Mouse (Mus musculus): ENCODE measurements at regions not wholly inside any gene's neighbourhood (a gene's known extent, or its start where the extent isn't known, plus 50 kb on each side); places are given as distances from the start of the nearest gene placed in this dataset.

- no peaks in the 10 kb centered on the region for H3K36me3 ChIP-seq (replicated peaks; ENCODE audit: control insufficient read depth, insufficient read depth, low read length)
- ATAC-seq (ENCODE audit: insufficient read depth, low read depth) (no peak), DNase-seq (ENCODE audit: low spot score) (no peak)
- H3K9me3 ChIP-seq (replicated peaks; ENCODE audit: control insufficient read depth, low read length): no peaks in the 10 kb centered on the region
- no peak overlapping the region for H3K9ac ChIP-seq (replicated peaks; ENCODE audit: low read depth, low read length)
- H3K4me3 ChIP-seq (ENCODE audit: low read depth, low read length): no peak overlapping the region
- H3K4me1 ChIP-seq (ENCODE audit: control insufficient read depth, insufficient read depth): no peaks in the 10 kb centered on the region
- no peak overlapping the region for H3K4me2 ChIP-seq (ENCODE audit: low read depth, low read length)
- no peaks in the 10 kb centered on the region for H3K27me3 ChIP-seq (ENCODE audit: control insufficient read depth, insufficient read depth, low read length)
- TF ChIP-seq CTCF (IDR thresholded peaks at IDR 0.05; ENCODE audit: low read depth) (no peak), EP300 (IDR thresholded peaks at IDR 0.05; ENCODE audit: low read depth) (no peak)
- no peak overlapping the region for H3K27ac ChIP-seq (ENCODE audit: low read depth)
- 78% methylated on average over 5 of the region's 5 CpGs for WGBS
Measured at GRCm38 (mm10) chr2:56322508-56322907, 801.3 kb downstream of the Nr4a2 start.

GRCm38 (mm10) chr2:56335974-56336373, 787.8 kb downstream of the Nr4a2 start:
- Histone ChIP-seq H3K4me1 (ENCODE audit: control insufficient read depth, insufficient read depth) (no peaks in the 10 kb centered on the region), H3K27ac (ENCODE audit: low read depth) (no peak overlapping the region), H3K9ac (replicated peaks; ENCODE audit: low read depth, low read length) (no peak overlapping the region), H3K36me3 (replicated peaks; ENCODE audit: control insufficient read depth, insufficient read depth, low read length) (no peaks in the 10 kb centered on the region), H3K9me3 (replicated peaks; ENCODE audit: control insufficient read depth, low read length) (no peaks in the 10 kb centered on the region), H3K27me3 (ENCODE audit: control insufficient read depth, insufficient read depth, low read length) (no peaks in the 10 kb centered on the region), H3K4me3 (ENCODE audit: low read depth, low read length) (no peak overlapping the region), H3K4me2 (ENCODE audit: low read depth, low read length) (no peak overlapping the region)
- DNase-seq (ENCODE audit: low spot score) (no peak), ATAC-seq (ENCODE audit: insufficient read depth, low read depth) (no peak)
- no peak for TF ChIP-seq CTCF (IDR thresholded peaks at IDR 0.05; ENCODE audit: low read depth)
- TF ChIP-seq EP300 (IDR thresholded peaks at IDR 0.05; ENCODE audit: low read depth): no peak
- WGBS: 72% methylated on average over 7 of the region's 7 CpGs

GRCm38 (mm10) chr2:56364065-56364464, 759.7 kb downstream of the Nr4a2 start:
- WGBS: 37% methylated on average over 3 of the region's 3 CpGs
- H3K27ac ChIP-seq (ENCODE audit: low read depth): no peak overlapping the region
- ATAC-seq (ENCODE audit: insufficient read depth, low read depth) (no peak), DNase-seq (ENCODE audit: low spot score) (no peak)
- no peak for TF ChIP-seq EP300 (IDR thresholded peaks at IDR 0.05; ENCODE audit: low read depth)
- no peak for TF ChIP-seq CTCF (IDR thresholded peaks at IDR 0.05; ENCODE audit: low read depth)
- no peaks in the 10 kb centered on the region for H3K9me3 ChIP-seq (replicated peaks; ENCODE audit: control insufficient read depth, low read length)
- H3K4me2 ChIP-seq (ENCODE audit: low read depth, low read length): no peak overlapping the region
- no peaks in the 10 kb centered on the region for H3K4me1 ChIP-seq (ENCODE audit: control insufficient read depth, insufficient read depth)
- no peaks in the 10 kb centered on the region for H3K36me3 ChIP-seq (replicated peaks; ENCODE audit: control insufficient read depth, insufficient read depth, low read length)
- no peaks in the 10 kb centered on the region for H3K27me3 ChIP-seq (ENCODE audit: control insufficient read depth, insufficient read depth, low read length)
- no peak overlapping the region for H3K9ac ChIP-seq (replicated peaks; ENCODE audit: low read depth, low read length)
- H3K4me3 ChIP-seq (ENCODE audit: low read depth, low read length): no peak overlapping the region

Measured in heart, postnatal 0 days (tissue).